Mouse (Mus musculus) lung, postnatal 25 days (tissue): Measurements from ENCODE around the gene Aasdh.

Experiments used
- DNase-seq: peaks from one replicate; pipeline ENCODE4 v3.0.0; 2022; ENCODE audit warnings: low spot score

The Aasdh gene

GRCm38 (mm10) chr5:76910807-76911206 is 5.5 kb upstream of the Aasdh start:
- no peak for DNase-seq

- no peak for DNase-seq
Measured at GRCm38 (mm10) chr5:76906155-76906499, 813 bp upstream of the Aasdh start.

GRCm38 (mm10) chr5:76904713-76905404 is 455 bp downstream of the Aasdh start:
- no peak for DNase-seq

GRCm38 (mm10) chr5:76902131-76902530 is 3.2 kb downstream of the Aasdh start:
- DNase-seq = no peak

- DNase-seq = no peak
Measured at GRCm38 (mm10) chr5:76893084-76893483, 12.2 kb downstream of the Aasdh start.

GRCm38 (mm10) chr5:76892608-76893007 is 12.7 kb downstream of the Aasdh start:
- no peak for DNase-seq

- no peak for DNase-seq
Measured at GRCm38 (mm10) chr5:76887011-76887410, 18.3 kb downstream of the Aasdh start.

GRCm38 (mm10) chr5:76884107-76884506 is 21.2 kb downstream of the Aasdh start:
- DNase-seq = no peak

GRCm38 (mm10) chr5:76876106-76876758 is 29.1 kb downstream of the Aasdh start:
- no peak for DNase-seq

- DNase-seq = no peak
Measured at GRCm38 (mm10) chr5:76869553-76869952, 35.8 kb downstream of the Aasdh start.

GRCm38 (mm10) chr5:76868693-76869286 is 36.5 kb downstream of the Aasdh start:
- peak; percentile 72 for DNase-seq

- no peak for DNase-seq
Measured at GRCm38 (mm10) chr5:76866819-76867218, 38.5 kb downstream of the Aasdh start.

GRCm38 (mm10) chr5:76858444-76858843 is 46.9 kb downstream of the Aasdh start:
- no peak for DNase-seq

- DNase-seq = no peak
Measured at GRCm38 (mm10) chr5:76857103-76858015, 48.0 kb downstream of the Aasdh start.

GRCm38 (mm10) chr5:76855829-76856600 is 49.3 kb downstream of the Aasdh start:
- DNase-seq = no peak

GRCm38 (mm10) chr5:76853549-76853948 is 51.8 kb downstream of the Aasdh start:
- peak; percentile 78 for DNase-seq

GRCm38 (mm10) chr5:76851316-76851715 is 54.0 kb downstream of the Aasdh start:
- DNase-seq = no peak

- DNase-seq = no peak
Measured at GRCm38 (mm10) chr5:76847106-76847505, 58.2 kb downstream of the Aasdh start.

GRCm38 (mm10) chr5:76844618-76845186 is 60.6 kb downstream of the Aasdh start:
- DNase-seq = no peak

GRCm38 (mm10) chr5:76843851-76844419 is 61.4 kb downstream of the Aasdh start:
- no peak for DNase-seq

- DNase-seq = peak; percentile 69
Measured at GRCm38 (mm10) chr5:76843448-76843847, 61.9 kb downstream of the Aasdh start.
